Mouse (Mus musculus) cerebellum, adult 2 months (tissue): ENCODE results near the gene Eif4a3.

Source experiments
- CTCF ChIP-seq: fragments of 200-500 bp; IDR thresholded peaks from 2 replicates; pipeline ENCODE4 v1.5.1; 2011; ENCODE audit warnings: low read depth, mild to moderate bottlenecking, control low read depth, low read length, moderate library complexity, borderline replicate concordance; ENCODE audit not compliant: insufficient read depth
- POLR2A ChIP-seq: fragments of 200-500 bp; IDR thresholded peaks from 2 replicates; pipeline ENCODE4 v1.6.1; 2011; ENCODE audit warnings: low read length, control low read depth, borderline replicate concordance; ENCODE audit not compliant: insufficient read depth

DNA sequence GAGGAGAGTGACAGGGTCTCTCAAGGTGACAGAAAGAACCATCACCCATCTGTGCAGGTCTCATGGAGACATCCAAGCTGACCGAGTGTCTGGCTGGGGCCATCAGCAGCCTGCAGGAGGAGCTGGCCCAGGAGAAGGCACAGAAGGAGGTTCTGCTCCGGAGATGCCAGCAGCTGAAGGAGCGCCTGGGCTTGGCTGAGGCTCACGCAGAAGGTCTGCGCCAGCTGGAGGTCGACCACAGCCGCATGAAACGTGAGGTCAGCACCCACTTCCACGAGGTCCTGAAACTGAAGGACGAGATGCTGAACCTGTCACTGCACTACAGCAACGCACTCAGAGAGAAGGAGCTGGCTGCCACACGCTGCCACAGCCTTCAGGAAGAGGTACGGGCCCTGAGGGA, 22.6 kb upstream of the Eif4a3 start:
- TF ChIP-seq CTCF (no peak), POLR2A (no peak)
